ENCODE assay signal across 17 mouse cellular contexts in genomic region chr6:73676979-73677378, GRCm38 (mm10).
"Had no signal": no experiment of that assay in that cellular context is flagged by ENCODE, and none has a peak within 500 bp of the region (broad histone marks: within the 10 kb centered on the region; RNA-seq: fewer than 3 reads in every experiment).

No protein-coding gene starts in this region.

- ATAC-seq: liver, embryonic 12.5 days; liver, postnatal 0 days; lung, postnatal 0 days; midbrain, embryonic 13.5 days; midbrain, embryonic 15.5 days; midbrain, embryonic 16.5 days had no signal

- DNase-seq: left cerebral cortex, postnatal 4 days; liver; liver, embryonic 13.5 days; liver, postnatal 0 days; lung, adult 18-20 months; lung, adult 2 months; lung, embryonic 14.5 days; lung, postnatal 10 days; lung, postnatal 14 days; lung, postnatal 36 days; lung, postnatal 4 days; midbrain, embryonic 14.5 days had no signal
